Mouse (Mus musculus): ENCODE measurements around the gene Gabbr2. TPM values are rescaled to one million over a fixed set of nuclear protein-coding genes. Genes with fewer than 3 reads are reported as not detected.

Gabbr2 gene
- total RNA-seq, 2 experiments from 2014 or later, result 0.05 TPM; not detected in 1

- no peak for DNase-seq (ENCODE audit: low spot score)
These were observed 220.6 kb downstream of the Gabbr2 start for GRCm38 (mm10) chr4:46771116-46771515.

- no peak for DNase-seq (ENCODE audit: low spot score)
These were observed 221.0 kb downstream of the Gabbr2 start for GRCm38 (mm10) chr4:46770635-46771034.

GRCm38 (mm10) chr4:46770090-46770489, 221.6 kb downstream of the Gabbr2 start:
- no peak for DNase-seq (ENCODE audit: low spot score)

GRCm38 (mm10) chr4:46766326-46766725, 225.3 kb downstream of the Gabbr2 start:
- DNase-seq (ENCODE audit: low spot score), result no peak

- DNase-seq (ENCODE audit: low spot score), result no peak
These were observed 231.8 kb downstream of the Gabbr2 start for GRCm38 (mm10) chr4:46759838-46760237.

GRCm38 (mm10) chr4:46758340-46759041, 233.2 kb downstream of the Gabbr2 start:
- DNase-seq (ENCODE audit: low spot score), result no peak

GRCm38 (mm10) chr4:46754407-46755194, 237.1 kb downstream of the Gabbr2 start:
- no peak for DNase-seq (ENCODE audit: low spot score)

- DNase-seq (ENCODE audit: low spot score), result no peak
These were observed 239.4 kb downstream of the Gabbr2 start for GRCm38 (mm10) chr4:46752306-46752705.

GRCm38 (mm10) chr4:46749015-46749414, 242.7 kb downstream of the Gabbr2 start:
- no peak for DNase-seq (ENCODE audit: low spot score)

- no peak for DNase-seq (ENCODE audit: low spot score)
These were observed 244.5 kb downstream of the Gabbr2 start for GRCm38 (mm10) chr4:46747007-46747746.

GRCm38 (mm10) chr4:46745536-46745935, 246.1 kb downstream of the Gabbr2 start:
- DNase-seq (ENCODE audit: low spot score), result no peak

- DNase-seq (ENCODE audit: low spot score), result no peak
These were observed 247.0 kb downstream of the Gabbr2 start for GRCm38 (mm10) chr4:46744583-46745155.

GRCm38 (mm10) chr4:46742601-46743000, 249.1 kb downstream of the Gabbr2 start:
- DNase-seq (ENCODE audit: low spot score), result no peak

GRCm38 (mm10) chr4:46736910-46737511, 254.7 kb downstream of the Gabbr2 start:
- DNase-seq (ENCODE audit: low spot score), result no peak

- DNase-seq (ENCODE audit: low spot score), result no peak
These were observed 256.8 kb downstream of the Gabbr2 start for GRCm38 (mm10) chr4:46734906-46735305.

- DNase-seq (ENCODE audit: low spot score), result no peak
These were observed 260.1 kb downstream of the Gabbr2 start for GRCm38 (mm10) chr4:46731590-46731989.

- no peak for DNase-seq (ENCODE audit: low spot score)
These were observed 262.2 kb downstream of the Gabbr2 start for GRCm38 (mm10) chr4:46729306-46730042.

- DNase-seq (ENCODE audit: low spot score), result no peak
These were observed 263.4 kb downstream of the Gabbr2 start for GRCm38 (mm10) chr4:46728231-46728630.

GRCm38 (mm10) chr4:46727153-46727552, 264.5 kb downstream of the Gabbr2 start:
- no peak for DNase-seq (ENCODE audit: low spot score)

GRCm38 (mm10) chr4:46720821-46721557, 270.7 kb downstream of the Gabbr2 start:
- DNase-seq (ENCODE audit: low spot score), result no peak

Data from gastrocnemius, adult 18-20 months (tissue).